Mouse (Mus musculus) kidney, postnatal 25 days (tissue): ENCODE data around the gene Tmem144.
A peak's percentile ranks its signal among the peaks of the same experiment; 100 is the strongest.

Source experiments
- DNase-seq, 2 experiments: peaks; one replicate each; pipeline ENCODE4 v3.0.0; 2021; ENCODE audit warnings: mixed read lengths in 2 of 2

Tmem144 gene

DNA sequence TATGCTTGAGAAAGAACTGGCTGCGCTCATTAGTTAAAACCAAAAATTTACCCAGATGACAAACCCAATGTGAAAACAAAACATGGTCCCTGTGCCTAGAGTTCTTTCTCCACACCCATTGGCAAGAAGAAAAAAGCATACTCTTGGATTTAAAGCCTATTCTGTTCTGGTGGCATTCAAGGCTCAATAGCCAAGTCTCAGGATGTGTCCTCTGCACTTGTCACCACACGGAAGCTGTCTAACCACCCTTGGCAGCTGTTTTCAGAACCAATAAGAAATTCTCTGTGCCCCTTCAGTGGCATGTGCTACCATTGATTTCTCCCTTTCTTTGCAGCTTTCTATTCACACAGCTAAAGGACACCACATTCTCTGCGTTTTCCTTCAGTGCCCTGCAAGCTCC, 5.6 kb upstream of the Tmem144 start:
- no peak for DNase-seq

DNA sequence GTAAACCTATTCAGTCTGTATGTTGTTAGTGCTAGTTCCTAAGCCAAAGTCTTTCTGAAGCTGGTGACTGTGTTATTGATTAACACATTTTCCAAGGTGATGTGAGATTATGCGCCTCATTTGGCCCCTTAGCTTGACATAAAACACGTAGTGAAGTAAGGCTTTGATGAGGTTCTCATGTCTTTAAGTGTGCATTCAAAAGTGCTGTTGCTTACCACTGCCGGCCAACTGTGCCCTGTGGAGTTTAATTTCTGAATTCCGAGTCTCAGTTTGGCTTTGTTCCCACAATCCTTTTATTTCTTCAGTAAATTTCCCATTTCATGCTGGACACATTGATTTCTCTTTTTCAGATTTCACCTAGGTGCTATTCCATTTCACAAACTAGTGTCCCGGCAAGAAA, 5.2 kb upstream of the Tmem144 start:
- DNase-seq, result no peak

GRCm38 (mm10) chr3:79852108-79852507, 465 bp downstream of the Tmem144 start:
- no peak for DNase-seq

DNA sequence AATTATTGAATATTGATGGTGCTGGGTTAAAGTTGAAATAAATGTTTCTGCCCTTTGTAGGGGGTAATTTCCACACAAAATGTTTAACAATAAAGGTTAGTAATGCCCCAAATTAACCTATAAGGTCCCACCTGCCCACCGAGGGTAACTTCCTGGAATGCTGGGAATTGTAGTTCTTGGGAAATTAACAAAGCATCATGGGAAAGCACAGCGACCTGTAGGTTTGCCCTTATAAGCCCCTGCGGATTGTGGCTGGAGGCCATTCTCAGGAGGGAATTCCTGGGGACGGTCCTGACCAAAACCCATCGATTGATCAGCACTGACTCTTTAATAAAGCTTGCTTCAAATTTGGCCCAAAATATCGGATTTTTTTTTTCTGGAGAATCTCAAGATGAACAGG, 1.9 kb downstream of the Tmem144 start:
- DNase-seq, result no peak

- DNase-seq, result peak; percentile 72 to 81
Measured at GRCm38 (mm10) chr3:79849621-79850020, 3.0 kb downstream of the Tmem144 start.

- no peak for DNase-seq
Measured at GRCm38 (mm10) chr3:79848841-79849240, 3.7 kb downstream of the Tmem144 start.

GRCm38 (mm10) chr3:79846633-79847032, 5.9 kb downstream of the Tmem144 start:
- DNase-seq, result no peak

DNA sequence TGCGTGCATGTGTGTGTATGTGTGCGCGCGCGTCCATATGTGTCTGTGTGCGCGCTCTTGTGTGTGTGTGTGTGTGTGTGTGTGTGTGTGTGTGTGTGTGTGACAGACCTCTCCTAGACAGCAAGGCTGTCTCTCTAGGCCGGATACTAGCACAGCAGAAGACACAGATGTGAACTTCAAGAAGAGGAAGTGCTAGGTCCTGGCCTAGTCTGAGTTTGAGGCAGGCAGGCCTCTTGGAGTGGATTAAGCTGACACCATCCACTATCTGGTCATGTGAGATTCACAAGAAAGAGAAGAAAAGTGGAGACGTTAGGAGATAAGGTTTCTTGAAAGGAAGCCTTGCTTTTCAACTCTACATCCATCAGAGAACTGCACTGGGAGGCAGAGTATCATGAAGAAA, 8.6 kb downstream of the Tmem144 start:
- DNase-seq, result no peak

GRCm38 (mm10) chr3:79842616-79843016, 10.0 kb downstream of the Tmem144 start:
- peak; percentile 82 to 88 for DNase-seq

- peak; percentile 81 to 82 for DNase-seq
Measured at GRCm38 (mm10) chr3:79842165-79842564, 10.4 kb downstream of the Tmem144 start.

- no peak for DNase-seq
Measured at GRCm38 (mm10) chr3:79841475-79841874, 11.1 kb downstream of the Tmem144 start.

- peak in 1 of 2 experiments; percentile 16 for DNase-seq
Measured at GRCm38 (mm10) chr3:79838751-79839150, 13.8 kb downstream of the Tmem144 start.

DNA sequence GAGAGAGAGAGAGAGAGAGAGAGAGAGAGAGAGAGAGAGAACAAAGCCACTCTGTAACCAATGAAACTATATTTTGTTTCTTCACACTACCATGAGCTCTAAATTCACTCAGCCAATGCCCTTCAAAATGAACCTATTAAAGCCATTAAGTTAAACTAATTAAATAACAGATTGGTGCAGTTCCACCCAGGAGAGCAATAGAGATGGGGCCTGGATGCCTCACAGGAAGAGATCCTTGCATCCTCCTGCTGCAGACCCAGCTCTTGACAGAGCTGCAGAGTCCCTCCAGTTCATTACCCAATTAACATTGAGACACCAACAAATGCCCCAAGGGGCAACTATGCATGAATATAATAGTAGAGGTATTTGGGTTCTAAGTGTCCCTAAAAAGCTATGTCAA, 23.3 kb downstream of the Tmem144 start:
- DNase-seq, result no peak

DNA sequence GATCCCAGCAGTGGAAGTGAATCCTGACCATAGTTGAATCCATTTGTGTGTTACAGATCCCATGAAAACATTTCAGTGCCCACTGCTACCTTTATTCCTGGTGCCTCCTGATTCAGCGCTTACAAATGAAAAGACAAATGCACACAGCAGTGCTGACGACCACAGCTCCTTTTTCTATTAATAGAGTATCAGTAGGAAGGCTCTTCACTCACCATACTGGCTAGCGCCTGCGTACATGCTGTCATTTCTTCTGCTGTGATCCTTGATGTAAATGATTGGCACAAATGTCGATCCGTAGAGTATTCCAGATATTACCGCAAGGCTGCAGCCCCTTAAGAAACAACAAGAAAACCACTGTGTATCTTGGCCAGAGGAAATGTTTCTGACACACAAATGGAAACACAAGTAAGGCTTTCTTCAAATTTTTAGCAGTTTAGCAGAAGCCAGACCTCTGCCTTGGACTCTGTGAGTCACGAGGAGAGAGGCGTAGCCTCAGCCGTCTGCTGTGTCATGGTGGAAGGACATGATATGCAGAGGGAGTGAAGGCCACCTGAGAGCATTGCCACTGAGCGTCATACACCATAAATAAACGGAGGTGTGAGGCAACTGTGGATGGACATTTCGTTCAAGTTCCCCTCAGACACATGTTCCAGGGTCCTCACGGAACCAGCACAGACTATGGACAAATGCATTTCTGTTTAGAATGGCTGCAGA, 27.3 kb downstream of the Tmem144 start:
- no peak for DNase-seq

DNA sequence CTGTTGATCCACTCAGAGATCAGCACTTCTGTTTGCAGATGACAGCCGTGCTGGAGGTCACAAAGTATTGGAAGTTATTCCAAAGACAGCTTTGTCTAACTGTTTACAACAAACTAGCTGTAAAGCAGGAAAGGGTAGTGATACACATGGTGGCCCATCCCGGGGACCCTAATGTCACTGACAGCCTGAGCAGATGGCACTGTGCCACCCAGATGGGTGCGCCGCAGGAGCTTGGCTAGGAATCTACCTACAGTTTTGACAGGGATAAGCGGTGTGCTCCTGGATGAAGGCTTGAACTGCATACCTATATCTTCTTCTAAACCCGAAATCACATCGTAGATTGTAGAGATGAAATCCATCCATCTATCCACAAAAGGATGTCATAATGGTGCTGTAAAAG, 29.4 kb downstream of the Tmem144 start:
- no peak for DNase-seq

DNA sequence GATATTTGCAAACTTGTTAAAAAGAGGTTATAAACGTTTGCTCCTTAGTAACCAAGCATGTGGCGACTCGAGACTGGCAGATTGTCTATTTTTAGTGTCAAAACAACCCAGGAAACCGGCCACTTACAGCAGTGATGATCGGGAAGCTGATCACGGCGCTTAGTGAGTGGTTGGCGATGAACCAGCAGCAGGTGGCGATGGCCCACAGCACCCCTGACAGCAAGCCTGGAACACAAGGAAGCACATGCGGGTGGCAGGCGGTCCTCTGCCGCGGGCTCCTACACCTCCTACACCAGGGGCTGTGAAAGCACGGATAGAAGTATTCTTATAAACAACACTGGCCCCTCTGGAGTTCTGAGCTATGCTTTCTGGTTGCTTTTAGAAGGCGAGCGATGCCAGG, 31.4 kb downstream of the Tmem144 start:
- no peak for DNase-seq

GRCm38 (mm10) chr3:79818202-79818995, 34.2 kb downstream of the Tmem144 start:
- DNase-seq, result no peak

DNA sequence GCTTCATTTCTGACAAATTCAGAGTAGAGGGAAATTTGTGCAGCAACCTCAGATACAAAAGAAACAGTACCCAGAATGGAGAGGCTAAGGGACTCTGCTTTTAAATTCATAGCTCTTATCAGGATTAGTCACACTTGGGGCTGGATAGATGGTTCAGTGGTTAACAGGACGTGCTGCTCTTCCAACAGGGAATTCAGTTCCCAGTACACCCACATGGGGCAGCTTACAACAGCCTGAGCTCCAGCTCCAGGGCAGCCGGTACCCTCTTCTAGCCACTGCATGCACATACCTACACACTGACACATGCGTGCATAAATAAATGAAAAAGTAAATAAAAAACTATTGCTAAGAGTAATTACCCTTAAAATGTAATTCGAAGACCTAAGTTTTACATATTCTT, 36.3 kb downstream of the Tmem144 start:
- no peak for DNase-seq

GRCm38 (mm10) chr3:79813814-79814490, 38.6 kb downstream of the Tmem144 start:
- DNase-seq, result peak; percentile 69 to 77

DNA sequence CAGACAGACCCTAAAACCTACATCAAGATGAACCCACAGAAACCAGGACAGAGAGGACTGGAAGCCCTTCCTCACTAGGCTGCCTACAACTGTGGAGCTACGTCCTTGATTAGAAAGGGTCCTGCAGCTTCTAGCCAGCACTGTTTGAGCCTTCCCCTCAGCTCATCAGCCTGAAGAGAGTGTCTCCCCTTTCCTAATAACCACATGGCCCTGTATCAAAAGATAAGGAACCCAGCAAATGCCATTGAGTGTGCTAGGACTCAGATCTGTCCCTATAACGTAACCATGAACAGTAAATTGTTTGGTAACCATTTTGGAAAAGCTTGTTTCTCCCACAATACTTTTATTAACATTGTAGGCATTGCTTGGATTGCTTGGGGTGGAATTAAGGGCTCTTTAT, 40.5 kb downstream of the Tmem144 start:
- DNase-seq, result no peak

GRCm38 (mm10) chr3:79811632-79812031, 40.9 kb downstream of the Tmem144 start:
- peak in 1 of 2 experiments; percentile 54 for DNase-seq

DNA sequence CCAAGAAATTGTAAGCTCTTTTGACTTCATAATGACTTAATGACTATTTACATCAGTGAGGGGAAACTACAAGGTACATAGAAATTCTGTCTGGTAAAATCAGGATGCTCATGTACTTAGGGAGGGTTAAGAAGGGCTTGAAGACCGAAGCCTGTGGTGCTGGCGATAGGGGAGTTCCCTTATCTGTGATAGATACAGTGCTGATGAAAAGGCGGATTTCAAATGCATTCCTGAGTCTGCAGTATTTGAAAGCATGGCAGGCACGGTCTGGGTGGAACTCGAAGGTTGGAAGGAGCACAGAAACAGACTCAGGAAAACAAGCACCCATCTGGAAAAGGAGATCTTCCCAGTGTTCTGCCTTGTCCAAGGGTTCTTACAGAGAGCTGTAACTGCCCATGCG, 42.0 kb downstream of the Tmem144 start:
- DNase-seq, result no peak

DNA sequence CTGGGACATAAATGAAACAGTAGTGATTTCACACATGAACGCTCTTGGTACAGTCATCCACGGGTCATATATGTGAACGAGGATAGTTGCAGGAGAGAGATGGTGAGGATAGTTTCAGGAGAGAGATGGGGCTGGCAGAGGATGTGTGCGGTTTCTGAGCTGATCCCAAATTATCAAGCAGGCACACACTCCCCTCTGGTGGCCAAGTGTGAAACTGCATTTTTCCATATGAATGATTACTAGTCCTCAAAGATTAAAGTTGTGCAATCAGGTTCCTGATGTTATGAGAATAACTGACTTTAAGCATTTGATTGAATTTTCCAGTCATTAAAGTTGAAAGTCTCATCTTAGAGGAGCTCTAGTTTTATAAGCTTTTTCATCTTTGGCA, 43.4 kb downstream of the Tmem144 start:
- peak in 1 of 2 experiments; percentile 73 for DNase-seq
